ENCODE assay signal across 8 mouse cellular contexts in genomic region chr11:80377712-80378451, GRCm38 (mm10). TPM values are rescaled to one million over a fixed set of nuclear protein-coding genes. Genes with fewer than 3 reads are reported as not detected.
DNase-seq lines count a peak whose midpoint lies in the region; ATAC-seq and TF ChIP-seq lines count a peak whose summit lies in the region.

Gene 5730455P16Rik (minus strand): TSS chr11:80378034.

- H3K27ac ChIP-seq in heart, embryonic 12.5 days (ENCODE audit: poor library complexity, severe bottlenecking): peak within 1 kb of the TSS; percentile 84
- H3K27ac ChIP-seq in kidney, postnatal 0 days: peak within 1 kb of the TSS; percentile 77
- peak within 1 kb of the TSS; percentile 85 for H3K27ac ChIP-seq in liver, embryonic 12.5 days

- peaks cover 34% of the 10 kb centered on the region for H3K4me1 ChIP-seq in erythroblast, embryonic 14.5 days (ENCODE audit: control insufficient read depth)
- 0 out of 2 replicates have a peak, but pooled peaks cover 4% of the 10 kb centered on the region for H3K4me1 ChIP-seq in heart, embryonic 12.5 days (replicated peaks)
- 0 out of 2 replicates have a peak, but pooled peaks cover 6% of the 10 kb centered on the region for H3K4me1 ChIP-seq in kidney, postnatal 0 days (replicated peaks; ENCODE audit: insufficient read depth, low read length)
- peaks cover 33% of the 10 kb centered on the region for H3K4me1 ChIP-seq in liver, embryonic 12.5 days

- H3K4me3 ChIP-seq in erythroblast, embryonic 14.5 days (replicated peaks): peak within 1 kb of the TSS; percentile 86
- peak within 1 kb of the TSS; percentile 93 for H3K4me3 ChIP-seq in heart, embryonic 12.5 days
- peak within 1 kb of the TSS; percentile 95 for H3K4me3 ChIP-seq in kidney, postnatal 0 days (replicated peaks; ENCODE audit: low read depth, low read length)
- peak within 1 kb of the TSS; percentile 88 for H3K4me3 ChIP-seq in liver, embryonic 12.5 days

- peak within 1 kb of the TSS; percentile 97 for H3K9ac ChIP-seq in heart, embryonic 12.5 days
- peak within 1 kb of the TSS; percentile 94 for H3K9ac ChIP-seq in kidney, postnatal 0 days (ENCODE audit: low read depth, low read length)
- peak within 1 kb of the TSS; percentile 95 for H3K9ac ChIP-seq in liver, embryonic 12.5 days

- peak within 1 kb of the TSS; percentile 78 for H3K4me2 ChIP-seq in heart, embryonic 12.5 days
- H3K4me2 ChIP-seq in kidney, postnatal 0 days (ENCODE audit: low read length): peak within 1 kb of the TSS; percentile 91
- H3K4me2 ChIP-seq in liver, embryonic 12.5 days: peak within 1 kb of the TSS; percentile 88

- peaks cover 30% of the 10 kb centered on the region for H3K36me3 ChIP-seq in erythroblast, embryonic 14.5 days (ENCODE audit: control insufficient read depth)
- peaks cover 26% of the 10 kb centered on the region for H3K36me3 ChIP-seq in heart, embryonic 12.5 days
- H3K36me3 ChIP-seq in kidney, postnatal 0 days (ENCODE audit: insufficient read depth, low read length): peaks cover 15% of the 10 kb centered on the region; the same call in 1 of the 2 replicates
- H3K36me3 ChIP-seq in liver, embryonic 12.5 days: peaks cover 24% of the 10 kb centered on the region
- peaks cover 4% of the 10 kb centered on the region; the same call in 1 of the 2 replicates for H3K36me3 ChIP-seq in splenic B cell, adult 2 months (ENCODE audit: control insufficient read depth, insufficient read depth, low read length, poor library complexity, severe bottlenecking)

- DNase-seq in brain, embryonic 18.5 days (ENCODE audit: low read depth, low spot score): peak; percentile 64
- peak; percentile 89 for DNase-seq in kidney, postnatal 0 days (ENCODE audit: low spot score)
- DNase-seq in naive thymus-derived CD4-positive, alpha-beta T cell, adult 2 months (ENCODE audit: low read depth): peak; percentile 85
- peak; percentile 77 for DNase-seq in splenic B cell, adult 2 months (ENCODE audit: low read depth, low spot score)

- H3K9me3 ChIP-seq in erythroblast, embryonic 14.5 days (ENCODE audit: control insufficient read depth, low read length): no peaks in the 10 kb centered on the region
- no peaks in the 10 kb centered on the region for H3K9me3 ChIP-seq in heart, embryonic 12.5 days (replicated peaks)
- H3K9me3 ChIP-seq in kidney, postnatal 0 days (replicated peaks; ENCODE audit: low read length): no peaks in the 10 kb centered on the region
- no peaks in the 10 kb centered on the region for H3K9me3 ChIP-seq in liver, embryonic 12.5 days (replicated peaks)

- no peak for TF ChIP-seq CTCF in kidney, postnatal 0 days (IDR thresholded peaks at IDR 0.05; ENCODE audit: low read depth)

- peak; percentile 62 for ATAC-seq in CD4-positive, CD25-positive, alpha-beta regulatory T cell, adult 4 months
- peak; percentile 77 for ATAC-seq in heart, embryonic 12.5 days (ENCODE audit: insufficient number of reproducible peaks, low FRiP score)
- ATAC-seq in kidney, postnatal 0 days (replicated peaks; ENCODE audit: low FRiP score, low read depth): peak; percentile 77
- peak; percentile 83 for ATAC-seq in liver, embryonic 12.5 days

- no peaks in the 10 kb centered on the region for H3K27me3 ChIP-seq in erythroblast, embryonic 14.5 days (ENCODE audit: control insufficient read depth)
- H3K27me3 ChIP-seq in heart, embryonic 12.5 days (replicated peaks): no peaks in the 10 kb centered on the region
- no peaks in the 10 kb centered on the region for H3K27me3 ChIP-seq in kidney, postnatal 0 days (ENCODE audit: insufficient read depth, low read length)
- H3K27me3 ChIP-seq in liver, embryonic 12.5 days (replicated peaks): no peaks in the 10 kb centered on the region; the same call in 1 of the 2 replicates
- H3K27me3 ChIP-seq in splenic B cell, adult 2 months (ENCODE audit: control insufficient read depth, insufficient read depth, low read length, poor library complexity, severe bottlenecking): no peaks in the 10 kb centered on the region

- 2% methylated on average over 42 of the region's 43 CpGs for WGBS in heart, embryonic 12.5 days
- 2% methylated on average over 33 of the region's 43 CpGs for WGBS in kidney, postnatal 0 days
- 2% methylated on average over 43 of the region's 43 CpGs for WGBS in liver, embryonic 12.5 days (ENCODE audit: insufficient replicate concordance)

RNA-seq across cellular contexts. Expression of gene 5730455P16Rik, which starts in this region (rescaled TPM):
- polyA plus RNA-seq in CD4-positive, CD25-positive, alpha-beta regulatory T cell, adult 4 months (2017; shearing (Covaris generic)): 10 to 100 TPM; 10.4 to 15.6 TPM
- 0.15 and 0.29 TPM in 2 replicates for polyA plus RNA-seq in erythroblast, embryonic 14.5 days (2012)
- 17.0 and 17.3 TPM in 2 replicates for polyA plus RNA-seq in heart, embryonic 12.5 days (2016; fragmentation: Nextera tagmentation; extraction: Ambion mirVana)
- polyA plus RNA-seq in kidney, postnatal 0 days (2015; fragmentation: Nextera tagmentation; extraction: Ambion mirVana): 17.1 and 18.2 TPM in 2 replicates
- 11.3 and 12.0 TPM in 2 replicates for polyA plus RNA-seq in liver, embryonic 12.5 days (2016; fragmentation: Nextera tagmentation; extraction: Ambion mirVana)

Comparison
In these comparisons a context has a peak if more than half of its experiments do, and no peak if none do; other contexts are left out.
1. Peak in every context shown above with its lines: DNase-seq, ATAC-seq, H3K4me3 ChIP-seq and H3K27ac ChIP-seq.